Mouse (Mus musculus) lung, adult 2 months (tissue): ENCODE measurements around the gene Erich3.

Source experiments
- CTCF ChIP-seq: fragments of 200-500 bp; IDR thresholded peaks from 2 replicates; pipeline ENCODE4 v1.5.1; 2011; ENCODE audit warnings: mild to moderate bottlenecking, low read length, control low read depth; ENCODE audit not compliant: insufficient read depth
- POLR2A ChIP-seq: fragments of 200-500 bp; IDR thresholded peaks from 2 replicates; pipeline ENCODE4 v1.6.1; 2011; ENCODE audit warnings: low read depth, mild to moderate bottlenecking, control low read depth, low read length, borderline replicate concordance; ENCODE audit errors: extremely low read depth

GRCm38 (mm10) chr3:154693902-154694301 is 30.2 kb downstream of the Erich3 start:
- TF ChIP-seq POLR2A (no peak), CTCF (no peak)
